In the genomic region with DNA sequence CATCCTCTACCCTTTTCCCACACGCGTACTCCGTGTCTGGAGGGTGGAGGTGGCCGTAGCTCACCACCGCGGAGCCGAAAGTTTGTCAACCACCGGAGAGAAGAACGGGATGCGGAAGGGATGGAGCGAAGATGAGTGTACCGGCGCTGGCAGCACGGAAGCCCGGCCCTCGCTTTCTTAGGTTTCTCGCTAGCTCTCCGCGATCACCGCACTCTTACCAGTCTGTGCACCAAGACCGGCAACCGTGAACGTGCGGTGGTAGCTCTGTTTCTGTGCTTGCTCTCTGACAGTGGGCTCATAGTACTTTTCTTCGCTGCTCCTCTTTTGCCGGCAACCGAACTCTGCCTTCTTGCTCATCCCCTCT, we compare ENCODE assay signal across 8 mouse cellular contexts. TPM values are rescaled to one million over a fixed set of nuclear protein-coding genes. Genes with fewer than 3 reads are reported as not detected.
DNase-seq lines count a peak whose midpoint lies in the region; ATAC-seq and TF ChIP-seq lines count a peak whose summit lies in the region.

No protein-coding gene starts in this region.

- H3K27ac ChIP-seq in heart, postnatal 0 days (ENCODE audit: low read depth) = peak overlapping the region; percentile 87
- peak overlapping the region; percentile 93 for H3K27ac ChIP-seq in hindbrain, embryonic 11.5 days (ENCODE audit: low read depth, low read length)
- peak overlapping the region; percentile 90 for H3K27ac ChIP-seq in midbrain, embryonic 10.5 days (replicated peaks)

- peaks cover 56% of the 10 kb centered on the region for H3K4me1 ChIP-seq in heart, postnatal 0 days (ENCODE audit: control insufficient read depth, insufficient read depth)
- H3K4me1 ChIP-seq in hindbrain, embryonic 11.5 days (replicated peaks; ENCODE audit: control insufficient read depth, insufficient read depth, low read length) = 0 out of 2 replicates have a peak, but pooled peaks cover 5% of the 10 kb centered on the region
- H3K4me1 ChIP-seq in midbrain, embryonic 10.5 days = peaks cover 33% of the 10 kb centered on the region

- 0 out of 2 replicates have a peak, but pooled peaks have one; percentile 12 for TF ChIP-seq EP300 in heart, postnatal 0 days (IDR thresholded peaks at IDR 0.05; ENCODE audit: low read depth)

- H3K9ac ChIP-seq in heart, postnatal 0 days (replicated peaks; ENCODE audit: low read depth, low read length) = peak overlapping the region; percentile 68
- peak overlapping the region; percentile 71 for H3K9ac ChIP-seq in hindbrain, embryonic 11.5 days (ENCODE audit: low read depth, low read length)

- peak overlapping the region; percentile 64 for H3K4me2 ChIP-seq in heart, postnatal 0 days (ENCODE audit: low read depth, low read length)
- H3K4me2 ChIP-seq in hindbrain, embryonic 11.5 days (replicated peaks; ENCODE audit: low read depth, low read length) = peak overlapping the region; percentile 82

- H3K9me3 ChIP-seq in heart, postnatal 0 days (replicated peaks; ENCODE audit: control insufficient read depth, low read length) = no peaks in the 10 kb centered on the region
- no peaks in the 10 kb centered on the region for H3K9me3 ChIP-seq in hindbrain, embryonic 11.5 days (ENCODE audit: control insufficient read depth, low read length)
- no peaks in the 10 kb centered on the region for H3K9me3 ChIP-seq in midbrain, embryonic 10.5 days (replicated peaks)

- under 1% methylated on average over 27 of the region's 27 CpGs for WGBS in heart, postnatal 0 days
- under 1% methylated on average over 27 of the region's 27 CpGs for WGBS in hindbrain, embryonic 11.5 days
- under 1% methylated on average over 27 of the region's 27 CpGs for WGBS in midbrain, embryonic 10.5 days

- no peak for TF ChIP-seq CTCF in heart, postnatal 0 days (IDR thresholded peaks at IDR 0.05; ENCODE audit: low read depth)

- H3K36me3 ChIP-seq in heart, postnatal 0 days (replicated peaks; ENCODE audit: control insufficient read depth, insufficient read depth, low read length) = no peaks in the 10 kb centered on the region
- no peaks in the 10 kb centered on the region for H3K36me3 ChIP-seq in hindbrain, embryonic 11.5 days (ENCODE audit: control insufficient read depth, insufficient read depth, low read length)
- no peaks in the 10 kb centered on the region for H3K36me3 ChIP-seq in midbrain, embryonic 10.5 days

- DNase-seq in heart, postnatal 0 days (ENCODE audit: low spot score) = no peak
- DNase-seq in heart, adult 9 months (ENCODE audit: low spot score in 2 of 2) = no peak
- no peak for DNase-seq in hindbrain, embryonic 11.5 days (ENCODE audit: low spot score)
- no peak for DNase-seq in midbrain, embryonic 10.5 days (ENCODE audit: low spot score)
- DNase-seq in cerebellum, postnatal 14 days = no peak
- DNase-seq in gastrocnemius, adult 8-10 months (ENCODE audit: low spot score in 2 of 2) = no peak
- DNase-seq in spleen, postnatal 4 days (ENCODE audit: low spot score in 2 of 2) = no peak

- H3K27me3 ChIP-seq in heart, postnatal 0 days (ENCODE audit: control insufficient read depth, insufficient read depth, low read length) = no peaks in the 10 kb centered on the region
- no peaks in the 10 kb centered on the region for H3K27me3 ChIP-seq in hindbrain, embryonic 11.5 days (ENCODE audit: control insufficient read depth, insufficient read depth, low read length)
- 0 out of 2 replicates have a peak, but pooled peaks cover 7% of the 10 kb centered on the region for H3K27me3 ChIP-seq in midbrain, embryonic 10.5 days (ENCODE audit: low read depth, poor library complexity, severe bottlenecking)

- peak overlapping the region; percentile 61 for H3K4me3 ChIP-seq in heart, postnatal 0 days (ENCODE audit: low read depth, low read length)
- H3K4me3 ChIP-seq in hindbrain, embryonic 11.5 days (ENCODE audit: low read depth, low read length) = peak overlapping the region; percentile 82
- H3K4me3 ChIP-seq in midbrain, embryonic 10.5 days = peak overlapping the region; percentile 80

- no peak for ATAC-seq in heart, postnatal 0 days (ENCODE audit: insufficient read depth, low read depth)
- ATAC-seq in activated CD4-positive, CD25-positive, alpha-beta regulatory T cell, adult 4 months = peak; percentile 40
- peak; percentile 71 for ATAC-seq in hindbrain, embryonic 11.5 days (ENCODE audit: low FRiP score)

RNA-seq across cellular contexts. Expression of gene Arfip1, which starts 0.5 kb away (rescaled TPM):
- total RNA-seq in heart, postnatal 0 days (2014; rRNA removed; ENCODE audit: low replicate concordance) = 10.9 and 45.6 TPM in 2 replicates
- 41.0 and 42.1 TPM in 2 replicates for polyA plus RNA-seq in heart, postnatal 0 days (2015; fragmentation: Nextera tagmentation; extraction: Ambion mirVana)
- 10 to 100 TPM; 39.7 to 49.0 TPM for polyA plus RNA-seq in activated CD4-positive, CD25-positive, alpha-beta regulatory T cell, adult 4 months (2017; shearing (Covaris generic))
- polyA plus RNA-seq in hindbrain, embryonic 11.5 days (2014; fragmentation: Nextera tagmentation; extraction: Ambion mirVana) = 36.5 and 42.8 TPM in 2 replicates
- polyA plus RNA-seq in midbrain, embryonic 10.5 days (2016; fragmentation: Nextera tagmentation; extraction: Ambion mirVana) = 32.2 and 33.0 TPM in 2 replicates
- total RNA-seq in gastrocnemius, adult 8-10 months (2022) = 10 to 100 TPM in 1 of 4 experiments, 1 to 10 TPM in 3; 7.6 to 10.4 (median 9.1) TPM

RNA-seq across cellular contexts. Expression of gene Tigd4, which starts 10.5 kb away (rescaled TPM):
- total RNA-seq in heart, postnatal 0 days (2014; rRNA removed; ENCODE audit: low replicate concordance) = 0.15 and 1.3 TPM in 2 replicates
- 0.29 and 0.34 TPM in 2 replicates for polyA plus RNA-seq in heart, postnatal 0 days (2015; fragmentation: Nextera tagmentation; extraction: Ambion mirVana)
- not detected for polyA plus RNA-seq in activated CD4-positive, CD25-positive, alpha-beta regulatory T cell, adult 4 months (2017; shearing (Covaris generic))
- 0.04 and 0.05 TPM in 2 replicates for polyA plus RNA-seq in hindbrain, embryonic 11.5 days (2014; fragmentation: Nextera tagmentation; extraction: Ambion mirVana)
- polyA plus RNA-seq in midbrain, embryonic 10.5 days (2016; fragmentation: Nextera tagmentation; extraction: Ambion mirVana) = not detected in 2 replicates
- 10 to 100 TPM in 1 of 4 experiments, 1 to 10 TPM in 3; 9.2 to 11.0 (median 9.7) TPM for total RNA-seq in gastrocnemius, adult 8-10 months (2022)
